Mouse (Mus musculus): ENCODE measurements around the gene Serpinb1c. TPM values are rescaled to one million over a fixed set of nuclear protein-coding genes. Genes with fewer than 3 reads are reported as not detected.

The Serpinb1c gene
- polyA plus RNA-seq, 1 experiment from 2014 or later = not detected

GRCm38 (mm10) chr13:32851967-32852366 is 46.0 kb downstream of the Serpinb1c start:
- H3K4me2 ChIP-seq (ENCODE audit: low read length) = no peak overlapping the region
- H3K9ac ChIP-seq (replicated peaks; ENCODE audit: low read depth, low read length) = no peak overlapping the region
- no peaks in the 10 kb centered on the region for H3K4me1 ChIP-seq (replicated peaks; ENCODE audit: control insufficient read depth, insufficient read depth, low read length)
- no peaks in the 10 kb centered on the region for H3K9me3 ChIP-seq (ENCODE audit: control insufficient read depth, low read length)
- peak; percentile 84 for ATAC-seq
- H3K36me3 ChIP-seq (ENCODE audit: control insufficient read depth, insufficient read depth) = no peaks in the 10 kb centered on the region
- no peaks in the 10 kb centered on the region for H3K27me3 ChIP-seq (replicated peaks; ENCODE audit: control insufficient read depth, insufficient read depth, low read length)
- no peak overlapping the region for H3K27ac ChIP-seq (ENCODE audit: low read length)
- 12% methylated on average over 7 of the region's 7 CpGs for WGBS
- H3K4me3 ChIP-seq (replicated peaks; ENCODE audit: low read length) = no peak overlapping the region

- Histone ChIP-seq H3K9me3 (ENCODE audit: control insufficient read depth, low read length) (no peaks in the 10 kb centered on the region), H3K4me2 (ENCODE audit: low read length) (no peak within 1 kb of the TSS), H3K27me3 (replicated peaks; ENCODE audit: control insufficient read depth, insufficient read depth, low read length) (no peaks in the 10 kb centered on the region), H3K36me3 (ENCODE audit: control insufficient read depth, insufficient read depth) (no peaks in the 10 kb centered on the region), H3K27ac (ENCODE audit: low read length) (no peak within 1 kb of the TSS), H3K9ac (replicated peaks; ENCODE audit: low read depth, low read length) (no peak within 1 kb of the TSS), H3K4me3 (replicated peaks; ENCODE audit: low read length) (no peak within 1 kb of the TSS), H3K4me1 (replicated peaks; ENCODE audit: control insufficient read depth, insufficient read depth, low read length) (no peaks in the 10 kb centered on the region)
- ATAC-seq = no peak
- WGBS = 71% methylated on average over 10 of the region's 10 CpGs
Measured at GRCm38 (mm10) chr13:32850668-32851404, 47.2 kb downstream of the Serpinb1c start, which contains the start of gene Serpinb1a. TSS of gene Serpinb1a (minus strand) at chr13:32851185.

- whole genome bisulfite sequencing = 40% methylated on average over 1 of the region's 1 CpGs
- H3K36me3 ChIP-seq (ENCODE audit: control insufficient read depth, insufficient read depth) = no peaks in the 10 kb centered on the region
- H3K9ac ChIP-seq (replicated peaks; ENCODE audit: low read depth, low read length) = no peak overlapping the region
- H3K4me2 ChIP-seq (ENCODE audit: low read length) = no peak overlapping the region
- H3K27me3 ChIP-seq (replicated peaks; ENCODE audit: control insufficient read depth, insufficient read depth, low read length) = no peaks in the 10 kb centered on the region
- H3K4me1 ChIP-seq (replicated peaks; ENCODE audit: control insufficient read depth, insufficient read depth, low read length) = no peaks in the 10 kb centered on the region
- H3K4me3 ChIP-seq (replicated peaks; ENCODE audit: low read length) = no peak overlapping the region
- H3K27ac ChIP-seq (ENCODE audit: low read length) = no peak overlapping the region
- no peak for ATAC-seq
- no peaks in the 10 kb centered on the region for H3K9me3 ChIP-seq (ENCODE audit: control insufficient read depth, low read length)
Measured at GRCm38 (mm10) chr13:32850156-32850555, 47.9 kb downstream of the Serpinb1c start.

- no peak overlapping the region for H3K4me2 ChIP-seq (ENCODE audit: low read length)
- no peak overlapping the region for H3K27ac ChIP-seq (ENCODE audit: low read length)
- H3K4me1 ChIP-seq (replicated peaks; ENCODE audit: control insufficient read depth, insufficient read depth, low read length) = no peaks in the 10 kb centered on the region
- no peaks in the 10 kb centered on the region for H3K36me3 ChIP-seq (ENCODE audit: control insufficient read depth, insufficient read depth)
- no peaks in the 10 kb centered on the region for H3K27me3 ChIP-seq (replicated peaks; ENCODE audit: control insufficient read depth, insufficient read depth, low read length)
- no peak overlapping the region for H3K4me3 ChIP-seq (replicated peaks; ENCODE audit: low read length)
- ATAC-seq = no peak
- no peaks in the 10 kb centered on the region for H3K9me3 ChIP-seq (ENCODE audit: control insufficient read depth, low read length)
- H3K9ac ChIP-seq (replicated peaks; ENCODE audit: low read depth, low read length) = no peak overlapping the region
Measured at GRCm38 (mm10) chr13:32849531-32850123, 48.4 kb downstream of the Serpinb1c start.

- Histone ChIP-seq H3K36me3 (ENCODE audit: control insufficient read depth, insufficient read depth) (no peaks in the 10 kb centered on the region), H3K9me3 (ENCODE audit: control insufficient read depth, low read length) (no peaks in the 10 kb centered on the region), H3K27me3 (replicated peaks; ENCODE audit: control insufficient read depth, insufficient read depth, low read length) (no peaks in the 10 kb centered on the region), H3K4me1 (replicated peaks; ENCODE audit: control insufficient read depth, insufficient read depth, low read length) (no peaks in the 10 kb centered on the region), H3K9ac (replicated peaks; ENCODE audit: low read depth, low read length) (no peak overlapping the region), H3K27ac (ENCODE audit: low read length) (no peak overlapping the region), H3K4me2 (ENCODE audit: low read length) (no peak overlapping the region), H3K4me3 (replicated peaks; ENCODE audit: low read length) (no peak overlapping the region)
- WGBS = 75% methylated on average over 4 of the region's 4 CpGs
- no peak for ATAC-seq
Measured at GRCm38 (mm10) chr13:32849092-32849491, 48.9 kb downstream of the Serpinb1c start.

- H3K27me3 ChIP-seq (replicated peaks; ENCODE audit: control insufficient read depth, insufficient read depth, low read length) = no peaks in the 10 kb centered on the region
- no peak overlapping the region for H3K4me2 ChIP-seq (ENCODE audit: low read length)
- H3K27ac ChIP-seq (ENCODE audit: low read length) = no peak overlapping the region
- H3K4me1 ChIP-seq (replicated peaks; ENCODE audit: control insufficient read depth, insufficient read depth, low read length) = no peaks in the 10 kb centered on the region
- no peak overlapping the region for H3K4me3 ChIP-seq (replicated peaks; ENCODE audit: low read length)
- no peak overlapping the region for H3K9ac ChIP-seq (replicated peaks; ENCODE audit: low read depth, low read length)
- H3K36me3 ChIP-seq (ENCODE audit: control insufficient read depth, insufficient read depth) = no peaks in the 10 kb centered on the region
- H3K9me3 ChIP-seq (ENCODE audit: control insufficient read depth, low read length) = no peaks in the 10 kb centered on the region
- ATAC-seq = no peak
Measured at GRCm38 (mm10) chr13:32846221-32846620, 51.8 kb downstream of the Serpinb1c start.

GRCm38 (mm10) chr13:32841349-32841748 is 56.7 kb downstream of the Serpinb1c start:
- no peaks in the 10 kb centered on the region for H3K36me3 ChIP-seq (ENCODE audit: control insufficient read depth, insufficient read depth)
- no peak overlapping the region for H3K4me3 ChIP-seq (replicated peaks; ENCODE audit: low read length)
- no peaks in the 10 kb centered on the region for H3K27me3 ChIP-seq (replicated peaks; ENCODE audit: control insufficient read depth, insufficient read depth, low read length)
- H3K27ac ChIP-seq (ENCODE audit: low read length) = no peak overlapping the region
- no peaks in the 10 kb centered on the region for H3K4me1 ChIP-seq (replicated peaks; ENCODE audit: control insufficient read depth, insufficient read depth, low read length)
- no peaks in the 10 kb centered on the region for H3K9me3 ChIP-seq (ENCODE audit: control insufficient read depth, low read length)
- H3K9ac ChIP-seq (replicated peaks; ENCODE audit: low read depth, low read length) = no peak overlapping the region
- H3K4me2 ChIP-seq (ENCODE audit: low read length) = no peak overlapping the region
- whole genome bisulfite sequencing = 93% methylated on average over 3 of the region's 3 CpGs
- no peak for ATAC-seq

- Histone ChIP-seq H3K4me2 (ENCODE audit: low read length) (no peak overlapping the region), H3K4me1 (replicated peaks; ENCODE audit: control insufficient read depth, insufficient read depth, low read length) (no peaks in the 10 kb centered on the region), H3K9ac (replicated peaks; ENCODE audit: low read depth, low read length) (no peak overlapping the region), H3K27me3 (replicated peaks; ENCODE audit: control insufficient read depth, insufficient read depth, low read length) (no peaks in the 10 kb centered on the region), H3K36me3 (ENCODE audit: control insufficient read depth, insufficient read depth) (no peaks in the 10 kb centered on the region), H3K4me3 (replicated peaks; ENCODE audit: low read length) (no peak overlapping the region), H3K9me3 (ENCODE audit: control insufficient read depth, low read length) (no peaks in the 10 kb centered on the region), H3K27ac (ENCODE audit: low read length) (no peak overlapping the region)
- ATAC-seq = no peak
- 67% methylated on average over 1 of the region's 1 CpGs for WGBS
Measured at GRCm38 (mm10) chr13:32839314-32839713, 58.7 kb downstream of the Serpinb1c start.

GRCm38 (mm10) chr13:32834513-32834912 is 63.5 kb downstream of the Serpinb1c start:
- 93% methylated on average over 5 of the region's 5 CpGs for WGBS
- no peaks in the 10 kb centered on the region for H3K9me3 ChIP-seq (ENCODE audit: control insufficient read depth, low read length)
- no peaks in the 10 kb centered on the region for H3K4me1 ChIP-seq (replicated peaks; ENCODE audit: control insufficient read depth, insufficient read depth, low read length)
- H3K9ac ChIP-seq (replicated peaks; ENCODE audit: low read depth, low read length) = no peak overlapping the region
- H3K27me3 ChIP-seq (replicated peaks; ENCODE audit: control insufficient read depth, insufficient read depth, low read length) = no peaks in the 10 kb centered on the region
- no peak overlapping the region for H3K4me2 ChIP-seq (ENCODE audit: low read length)
- no peak overlapping the region for H3K27ac ChIP-seq (ENCODE audit: low read length)
- H3K36me3 ChIP-seq (ENCODE audit: control insufficient read depth, insufficient read depth) = no peaks in the 10 kb centered on the region
- no peak overlapping the region for H3K4me3 ChIP-seq (replicated peaks; ENCODE audit: low read length)
- ATAC-seq = no peak
